Mouse (Mus musculus) thymus, adult 2 months (tissue): ENCODE results near the gene Mosmo.

Source experiments
- CTCF ChIP-seq: fragments of 200-500 bp; IDR thresholded peaks from 2 replicates; pipeline ENCODE4 v1.5.1; 2012; ENCODE audit warnings: mild to moderate bottlenecking, control low read depth, low read length, moderate library complexity, borderline replicate concordance; ENCODE audit not compliant: control insufficient read depth, poor library complexity, insufficient read depth; ENCODE audit errors: extremely low read depth
- POLR2A ChIP-seq: fragments of 200-500 bp; IDR thresholded peaks from 2 replicates; pipeline ENCODE4 v1.6.1; 2012; ENCODE audit warnings: mild to moderate bottlenecking, low read length, control low read depth, moderate library complexity; ENCODE audit not compliant: control insufficient read depth, poor library complexity, insufficient read depth; ENCODE audit errors: extremely low read depth

DNA sequence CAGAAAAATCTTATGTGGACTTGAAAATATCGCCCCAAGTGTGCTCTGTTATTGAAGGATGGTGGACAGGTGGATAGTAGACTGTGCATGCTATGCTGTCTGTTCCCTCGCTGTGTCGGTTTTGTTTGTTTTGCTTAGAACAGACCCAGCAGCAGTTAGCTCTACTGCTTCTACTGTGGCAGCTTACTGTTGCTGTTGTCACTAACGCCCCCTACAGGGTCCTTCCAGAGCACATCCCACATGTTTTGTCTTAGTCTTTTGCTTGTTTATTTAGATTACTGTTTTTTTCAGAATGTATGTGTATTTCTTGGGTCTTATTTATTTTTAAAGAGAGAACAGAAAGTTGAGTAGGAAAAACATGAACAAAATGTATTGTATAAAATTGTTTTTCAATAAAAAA, 34.2 kb upstream of the Mosmo start:
- TF ChIP-seq CTCF = no peak
- TF ChIP-seq POLR2A = no peak
